Mouse (Mus musculus): ENCODE results near the gene Mttp. TPM values are rescaled to one million over a fixed set of nuclear protein-coding genes. Genes with fewer than 3 reads are reported as not detected.

Mttp gene
- polyA plus RNA-seq, 1 experiment: 4.0 TPM

DNA sequence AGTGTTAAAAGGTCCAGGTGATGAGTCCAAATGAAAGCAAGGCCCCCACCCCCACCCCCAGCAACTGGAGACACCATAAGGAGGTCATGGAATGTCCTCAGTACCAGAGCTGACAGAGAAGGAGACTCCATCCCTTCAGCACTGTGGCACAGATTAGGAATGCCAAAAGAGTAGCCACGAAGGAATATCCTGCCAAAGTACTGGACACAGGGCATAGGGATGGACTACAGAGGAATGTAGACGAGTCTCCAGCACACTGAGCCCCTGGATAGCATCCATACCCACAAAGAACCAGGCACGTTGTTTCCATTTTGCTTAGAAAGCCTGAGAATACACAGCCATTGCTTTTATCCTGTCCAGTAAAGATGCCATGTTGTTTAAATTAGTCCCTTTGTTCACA is 93.3 kb downstream of the Mttp start:
- DNase-seq (ENCODE audit: low read depth): no peak

GRCm38 (mm10) chr3:138050772-138051171 is 94.0 kb downstream of the Mttp start:
- no peak for DNase-seq (ENCODE audit: low read depth)

- DNase-seq (ENCODE audit: low read depth): no peak
These were observed 95.2 kb downstream of the Mttp start for GRCm38 (mm10) chr3:138049555-138049954.

DNA sequence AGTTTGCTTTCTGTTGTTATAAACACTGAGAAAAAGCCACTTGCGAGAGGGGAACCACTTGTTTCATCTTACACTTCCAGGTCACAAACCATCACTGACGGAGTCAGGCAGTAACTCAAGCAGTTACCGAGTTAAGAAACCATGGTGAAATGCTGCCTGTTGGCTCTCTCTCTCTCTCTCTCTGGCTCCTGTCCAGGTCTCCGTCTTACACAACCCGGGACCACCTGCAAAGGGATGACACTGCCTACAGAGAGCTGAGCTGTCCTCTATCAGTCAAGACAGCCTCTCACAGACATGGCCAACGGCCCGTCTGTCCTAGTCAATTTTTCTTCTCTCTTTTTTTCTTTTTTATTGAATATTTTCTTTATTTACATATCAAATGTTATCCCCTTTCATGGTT is 101.5 kb downstream of the Mttp start:
- DNase-seq (ENCODE audit: low read depth): no peak

- DNase-seq (ENCODE audit: low read depth): no peak
These were observed 103.0 kb downstream of the Mttp start for GRCm38 (mm10) chr3:138041591-138042301.

GRCm38 (mm10) chr3:138040938-138041337 is 103.8 kb downstream of the Mttp start:
- DNase-seq (ENCODE audit: low read depth): no peak

Other genes with a start within 250 kb of the Mttp start
- gene Lamtor3, start 226.5 kb downstream of the Mttp start, polyA plus RNA-seq (2012; rRNA removed): 35.3 and 38.3 TPM in 2 replicates
- gene Dapp1, start 163.4 kb downstream of the Mttp start, polyA plus RNA-seq (2012; rRNA removed): 3.1 and 3.3 TPM in 2 replicates
- 0.05 TPM in 2 replicates for gene 1110002E22Rik, start 79.9 kb downstream of the Mttp start, polyA plus RNA-seq (2012; rRNA removed)
- gene Gm5105, start 77.6 kb downstream of the Mttp start, polyA plus RNA-seq (2012; rRNA removed): 0.05 TPM in 1 of 2 replicates, not detected in the other
- gene Trmt10a, start 1.5 kb downstream of the Mttp start, polyA plus RNA-seq (2012; rRNA removed): 1.9 and 2.7 TPM in 2 replicates
- gene 4930579F01Rik, start 48.9 kb upstream of the Mttp start, polyA plus RNA-seq (2012; rRNA removed): 0.08 and 0.09 TPM in 2 replicates
- gene Adh7, start 72.8 kb upstream of the Mttp start, polyA plus RNA-seq (2012; rRNA removed): 0.16 and 0.29 TPM in 2 replicates
- 212 and 290 TPM in 2 replicates for gene Adh1, start 116.0 kb upstream of the Mttp start, polyA plus RNA-seq (2012; rRNA removed)
- gene Adh6a, start 168.3 kb upstream of the Mttp start, polyA plus RNA-seq (2012; rRNA removed): 0.26 TPM in 1 of 2 replicates, not detected in the other
- gene Adh6b, start 196.8 kb upstream of the Mttp start, polyA plus RNA-seq (2012; rRNA removed): 1.2 and 2.0 TPM in 2 replicates

Data from gonadal fat pad, adult 2 months (tissue).